Mouse (Mus musculus) testis, adult 2 months (tissue): ENCODE results near the gene Fam151a.

ENCODE experiments used
- CTCF ChIP-seq: fragments of 200-500 bp; IDR thresholded peaks from 2 replicates; pipeline ENCODE4 v1.5.1; 2012; ENCODE audit warnings: low read depth, mild to moderate bottlenecking, inconsistent platforms, low read length, moderate library complexity; ENCODE audit not compliant: control insufficient read depth, insufficient read depth, insufficient replicate concordance
- POLR2A ChIP-seq: fragments of 200-500 bp; IDR thresholded peaks from 2 replicates; pipeline ENCODE4 v1.6.1; 2012; ENCODE audit warnings: low read depth, mild to moderate bottlenecking, inconsistent platforms, low read length, moderate library complexity; ENCODE audit not compliant: control insufficient read depth

GRCm38 (mm10) chr4:106790938-106791337 lies 57.2 kb downstream of the Fam151a start:
- no peak for TF ChIP-seq POLR2A
- no peak for TF ChIP-seq CTCF
